Mouse (Mus musculus) mature B cell (primary cell): ENCODE measurements around the gene Large2.
"Not testable (repeated sequence)": the region's sequence is repeated elsewhere in the genome, so short reads cannot be mapped to it uniquely, and the experiment has no call there.

Source experiments
- in situ Hi-C: fragments of 300-500 bp; cut with MboI; formaldehyde crosslinking; loops from 2 replicates; pipeline ENCODE4 v1.14.3; 2019

The Large2 gene

GRCm38 (mm10) chr2:92374514-92374913 lies at the start of gene Large2, which contains the start of gene Pex16:
TSS of gene Large2 (minus strand) at chr2:92374869.
TSS of gene Pex16 (plus strand) at chr2:92374676.
- in situ Hi-C loops = no loop called here

- in situ Hi-C loops = no loop called here
Observed at GRCm38 (mm10) chr2:92423702-92424461, 49.2 kb upstream of the Large2 start.

- in situ Hi-C loops = no loop called here
Observed at GRCm38 (mm10) chr2:92423156-92423555, 48.5 kb upstream of the Large2 start.

- in situ Hi-C loops = no loop called here
Observed at GRCm38 (mm10) chr2:92422388-92423135, 47.9 kb upstream of the Large2 start.

GRCm38 (mm10) chr2:92421723-92422387 lies 47.2 kb upstream of the Large2 start:
- in situ Hi-C loops = no loop called here

- in situ Hi-C loops = no loop called here
Observed at GRCm38 (mm10) chr2:92411705-92412104, 37.0 kb upstream of the Large2 start.

GRCm38 (mm10) chr2:92408309-92409045 lies 33.8 kb upstream of the Large2 start:
- in situ Hi-C loops = no loop called here

GRCm38 (mm10) chr2:92405687-92406086 lies 31.0 kb upstream of the Large2 start:
- in situ Hi-C loops = no loop called here

- in situ Hi-C loops = no loop called here
Observed at GRCm38 (mm10) chr2:92404737-92405136, 30.1 kb upstream of the Large2 start.

GRCm38 (mm10) chr2:92403776-92404319 lies 29.2 kb upstream of the Large2 start:
- in situ Hi-C loops = no loop called here

GRCm38 (mm10) chr2:92402591-92403326 lies 28.1 kb upstream of the Large2 start:
- in situ Hi-C loops = no loop called here

- in situ Hi-C loops = no loop called here
Observed at GRCm38 (mm10) chr2:92401091-92401561, 26.5 kb upstream of the Large2 start, which contains the start of gene Mapk8ip1. TSS of gene Mapk8ip1 (minus strand) at chr2:92401263.

GRCm38 (mm10) chr2:92400682-92401081 lies 26.0 kb upstream of the Large2 start:
- in situ Hi-C loops = no loop called here

- in situ Hi-C loops = not testable (repeated sequence)
Observed at GRCm38 (mm10) chr2:92399877-92400276, 25.2 kb upstream of the Large2 start.

- in situ Hi-C loops = no loop called here
Observed at GRCm38 (mm10) chr2:92397436-92397835, 22.8 kb upstream of the Large2 start.

GRCm38 (mm10) chr2:92395535-92395934 lies 20.9 kb upstream of the Large2 start:
- in situ Hi-C loops = no loop called here

GRCm38 (mm10) chr2:92392318-92393264 lies 17.9 kb upstream of the Large2 start:
- in situ Hi-C loops = no loop called here

GRCm38 (mm10) chr2:92391703-92392317 lies 17.1 kb upstream of the Large2 start:
- in situ Hi-C loops = no loop called here

- in situ Hi-C loops = no loop called here
Observed at GRCm38 (mm10) chr2:92391116-92391515, 16.4 kb upstream of the Large2 start.
